Mouse (Mus musculus) myocyte (in vitro differentiated cells): ENCODE results near the gene Dhrs11.

Source experiments
- E2F4 ChIP-seq: IDR thresholded peaks from one replicate; pipeline ENCODE4 v1.6.1; 2011; ENCODE audit warnings: mild to moderate bottlenecking, control low read depth, moderate library complexity; ENCODE audit not compliant: insufficient read depth
- MYOG ChIP-seq, 3 experiments: IDR thresholded peaks; one replicate each; pipeline ENCODE4 v1.6.1; 2011; ENCODE audit warnings: control low read depth in 2 of 3, low read depth in 2 of 3, mild to moderate bottlenecking in 2 of 3; ENCODE audit not compliant: insufficient read length in 2 of 3, control insufficient read depth in 1 of 3, insufficient read depth in 1 of 3

GRCm38 (mm10) chr11:84775560-84775959, 53.2 kb downstream of the Dhrs11 start:
- TF ChIP-seq MYOG (IDR thresholded peaks at IDR 0.05; ENCODE audit: control insufficient read depth in 1 of 3, insufficient read depth in 1 of 3, insufficient read length in 2 of 3, low read depth in 2 of 3) (no peak), E2F4 (no peak)
